Mouse (Mus musculus): ENCODE results near the gene Fcgr3.
"Not testable (repeated sequence)": the region's sequence is repeated elsewhere in the genome, so short reads cannot be mapped to it uniquely, and the experiment has no call there.

Fcgr3 gene

GRCm38 (mm10) chr1:171064491-171065242, at the start of gene Fcgr3:
Fcgr3 (minus strand) TSS chr1:171064935.
- not testable (repeated sequence) for H3K27me3 ChIP-seq (ENCODE audit: control insufficient read depth, insufficient read depth, low read length, poor library complexity, severe bottlenecking)
- DNase-seq (ENCODE audit: low read depth, low spot score), result peak; percentile 60

DNA sequence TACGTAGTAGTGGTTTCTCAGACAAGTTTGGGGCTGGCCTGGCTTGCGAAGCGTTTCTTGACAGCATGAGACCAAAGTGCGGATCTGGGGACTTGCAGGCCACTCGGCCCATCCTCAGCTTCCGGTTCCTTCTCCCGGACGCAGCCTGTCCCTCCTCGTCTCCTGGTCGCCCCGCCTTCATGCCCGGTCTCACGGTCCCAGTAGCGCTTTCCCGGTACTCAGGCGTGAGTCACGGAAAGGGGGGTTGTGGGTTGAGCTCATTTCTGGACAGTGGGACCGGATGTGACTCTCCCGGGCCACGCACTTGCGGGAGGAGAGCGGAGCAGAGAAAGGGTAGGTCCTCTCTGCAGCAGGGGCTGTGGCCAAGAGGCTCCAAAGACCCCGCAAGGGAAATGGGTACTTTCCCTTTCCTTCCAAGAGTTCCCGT, 49.2 kb upstream of the Fcgr3 start, which contains the start of gene Cfap126:
Gene Cfap126, plus strand, starts transcription at position 46 of the 427 bp plus-strand sequence.
- no peaks in the 10 kb centered on the region for H3K36me3 ChIP-seq (ENCODE audit: control insufficient read depth, insufficient read depth, low read length, poor library complexity, severe bottlenecking)
- no peaks in the 10 kb centered on the region for H3K27me3 ChIP-seq (ENCODE audit: control insufficient read depth, insufficient read depth, low read length, poor library complexity, severe bottlenecking)
- DNase-seq (ENCODE audit: low read depth, low spot score), result peak; percentile 57

More at GRCm38 (mm10) chr1:171064491-171065242, at the start of gene Fcgr3:
- not testable (repeated sequence) for H3K36me3 ChIP-seq (ENCODE audit: control insufficient read depth, insufficient read depth, low read length, poor library complexity, severe bottlenecking)

DNA sequence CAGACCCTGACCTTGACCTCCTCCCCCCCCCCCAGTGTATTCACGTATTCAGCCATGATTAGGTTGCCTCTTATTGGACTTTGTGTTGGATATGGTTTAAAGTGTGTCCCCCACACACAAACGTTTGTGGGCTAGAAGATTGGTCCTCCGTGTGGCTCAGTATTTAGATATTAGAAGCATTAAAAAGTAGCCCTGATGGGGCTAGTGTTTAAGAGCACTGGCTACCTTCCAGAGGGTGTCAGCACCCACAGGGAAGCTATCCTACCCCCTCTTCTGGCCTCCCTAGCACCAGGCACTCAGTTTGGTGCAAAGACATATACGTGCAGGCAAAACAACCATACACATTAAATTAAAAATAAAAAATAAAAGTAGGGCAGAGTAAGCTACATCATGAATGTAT, 48.3 kb upstream of the Fcgr3 start:
- H3K36me3 ChIP-seq (ENCODE audit: control insufficient read depth, insufficient read depth, low read length, poor library complexity, severe bottlenecking), result no peaks in the 10 kb centered on the region
- no peak for DNase-seq (ENCODE audit: low read depth, low spot score)
- H3K27me3 ChIP-seq (ENCODE audit: control insufficient read depth, insufficient read depth, low read length, poor library complexity, severe bottlenecking), result no peaks in the 10 kb centered on the region

GRCm38 (mm10) chr1:171111781-171112575, 47.2 kb upstream of the Fcgr3 start:
- peak; percentile 29 for DNase-seq (ENCODE audit: low read depth, low spot score)
- no peaks in the 10 kb centered on the region for H3K36me3 ChIP-seq (ENCODE audit: control insufficient read depth, insufficient read depth, low read length, poor library complexity, severe bottlenecking)
- H3K27me3 ChIP-seq (ENCODE audit: control insufficient read depth, insufficient read depth, low read length, poor library complexity, severe bottlenecking), result no peaks in the 10 kb centered on the region

DNA sequence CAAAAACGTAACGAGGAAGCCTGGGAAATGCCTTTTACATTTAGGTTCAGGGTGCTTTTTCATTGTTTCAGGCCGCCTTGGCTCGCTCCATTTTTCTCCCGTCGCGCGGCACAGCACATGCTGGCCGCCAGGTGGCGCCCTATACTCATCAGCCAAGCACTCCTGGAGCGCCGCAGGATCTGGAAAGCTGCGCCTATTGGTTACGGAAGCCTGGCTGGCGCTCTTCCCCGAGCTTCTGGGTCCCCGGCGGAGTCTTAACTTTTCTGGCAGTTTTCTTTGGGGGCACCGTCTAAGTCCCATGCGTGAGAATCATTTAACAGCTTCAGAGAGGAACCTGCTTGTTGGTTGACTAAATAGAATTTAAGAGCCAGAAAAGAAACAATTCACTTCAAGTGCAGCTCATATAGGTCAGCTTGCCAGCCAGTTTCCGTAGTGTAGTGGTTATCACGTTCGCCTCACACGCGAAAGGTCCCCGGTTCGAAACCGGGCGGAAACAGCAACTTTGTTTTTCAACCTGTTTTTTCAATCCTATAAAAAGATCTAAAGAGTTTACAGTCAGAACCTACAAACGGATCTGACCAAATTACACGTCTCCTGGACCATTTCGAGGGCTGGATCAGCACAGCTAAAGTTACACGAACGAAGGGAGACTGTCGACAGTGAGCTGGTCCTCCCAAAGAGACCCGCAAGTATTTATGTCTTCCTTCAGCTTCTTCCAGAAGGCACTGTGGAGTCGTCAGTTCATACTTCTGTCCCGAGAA, 46.5 kb upstream of the Fcgr3 start:
- no peaks in the 10 kb centered on the region for H3K36me3 ChIP-seq (ENCODE audit: control insufficient read depth, insufficient read depth, low read length, poor library complexity, severe bottlenecking)

GRCm38 (mm10) chr1:171110659-171111019, 45.9 kb upstream of the Fcgr3 start:
- Histone ChIP-seq H3K27me3 (ENCODE audit: control insufficient read depth, insufficient read depth, low read length, poor library complexity, severe bottlenecking) (no peaks in the 10 kb centered on the region), H3K36me3 (ENCODE audit: control insufficient read depth, insufficient read depth, low read length, poor library complexity, severe bottlenecking) (no peaks in the 10 kb centered on the region)
- DNase-seq (ENCODE audit: low read depth, low spot score), result no peak

More for the DNA sequence above, 46.5 kb upstream of the Fcgr3 start:
- H3K27me3 ChIP-seq (ENCODE audit: control insufficient read depth, insufficient read depth, low read length, poor library complexity, severe bottlenecking), result no peaks in the 10 kb centered on the region
- DNase-seq (ENCODE audit: low read depth, low spot score), result peak; percentile 97

GRCm38 (mm10) chr1:171109620-171110019, 44.9 kb upstream of the Fcgr3 start:
- DNase-seq (ENCODE audit: low read depth, low spot score), result no peak
- no peaks in the 10 kb centered on the region for H3K36me3 ChIP-seq (ENCODE audit: control insufficient read depth, insufficient read depth, low read length, poor library complexity, severe bottlenecking)
- H3K27me3 ChIP-seq (ENCODE audit: control insufficient read depth, insufficient read depth, low read length, poor library complexity, severe bottlenecking), result no peaks in the 10 kb centered on the region

- Histone ChIP-seq H3K36me3 (ENCODE audit: control insufficient read depth, insufficient read depth, low read length, poor library complexity, severe bottlenecking) (no peaks in the 10 kb centered on the region), H3K27me3 (ENCODE audit: control insufficient read depth, insufficient read depth, low read length, poor library complexity, severe bottlenecking) (no peaks in the 10 kb centered on the region)
- no peak for DNase-seq (ENCODE audit: low read depth, low spot score)
Measured at GRCm38 (mm10) chr1:171105226-171105625, 40.5 kb upstream of the Fcgr3 start.

- Histone ChIP-seq H3K27me3 (ENCODE audit: control insufficient read depth, insufficient read depth, low read length, poor library complexity, severe bottlenecking) (no peaks in the 10 kb centered on the region), H3K36me3 (ENCODE audit: control insufficient read depth, insufficient read depth, low read length, poor library complexity, severe bottlenecking) (no peaks in the 10 kb centered on the region)
- no peak for DNase-seq (ENCODE audit: low read depth, low spot score)
Measured at GRCm38 (mm10) chr1:171103179-171103840, 38.6 kb upstream of the Fcgr3 start.

DNA sequence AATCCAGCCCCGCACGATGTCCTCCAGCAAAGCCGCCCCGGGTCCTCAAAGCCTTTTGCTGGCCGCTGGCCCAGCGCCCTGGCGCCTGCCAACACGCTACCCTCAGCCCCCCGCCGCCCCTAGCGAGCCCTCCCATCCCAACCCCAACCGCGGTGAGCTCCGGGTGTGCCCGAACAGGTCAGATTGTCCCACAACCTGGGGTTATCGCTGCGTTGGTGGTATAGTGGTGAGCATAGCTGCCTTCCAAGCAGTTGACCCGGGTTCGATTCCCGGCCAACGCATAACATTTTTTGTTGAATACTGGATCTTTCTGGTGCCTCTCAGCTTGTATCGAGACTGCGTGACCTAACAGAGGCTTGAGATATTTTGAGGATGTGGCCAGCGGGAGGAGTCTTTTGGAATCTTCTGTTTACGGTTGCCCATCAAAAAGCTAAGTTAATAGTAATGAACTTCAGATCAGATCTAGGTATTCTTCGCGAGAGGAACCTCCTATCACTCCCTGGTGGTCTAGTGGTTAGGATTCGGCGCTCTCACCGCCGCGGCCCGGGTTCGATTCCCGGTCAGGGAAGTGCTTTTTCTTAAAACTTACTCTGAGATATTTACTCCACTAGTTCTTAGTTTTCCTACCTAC, 37.9 kb upstream of the Fcgr3 start:
- no peaks in the 10 kb centered on the region for H3K36me3 ChIP-seq (ENCODE audit: control insufficient read depth, insufficient read depth, low read length, poor library complexity, severe bottlenecking)

DNA sequence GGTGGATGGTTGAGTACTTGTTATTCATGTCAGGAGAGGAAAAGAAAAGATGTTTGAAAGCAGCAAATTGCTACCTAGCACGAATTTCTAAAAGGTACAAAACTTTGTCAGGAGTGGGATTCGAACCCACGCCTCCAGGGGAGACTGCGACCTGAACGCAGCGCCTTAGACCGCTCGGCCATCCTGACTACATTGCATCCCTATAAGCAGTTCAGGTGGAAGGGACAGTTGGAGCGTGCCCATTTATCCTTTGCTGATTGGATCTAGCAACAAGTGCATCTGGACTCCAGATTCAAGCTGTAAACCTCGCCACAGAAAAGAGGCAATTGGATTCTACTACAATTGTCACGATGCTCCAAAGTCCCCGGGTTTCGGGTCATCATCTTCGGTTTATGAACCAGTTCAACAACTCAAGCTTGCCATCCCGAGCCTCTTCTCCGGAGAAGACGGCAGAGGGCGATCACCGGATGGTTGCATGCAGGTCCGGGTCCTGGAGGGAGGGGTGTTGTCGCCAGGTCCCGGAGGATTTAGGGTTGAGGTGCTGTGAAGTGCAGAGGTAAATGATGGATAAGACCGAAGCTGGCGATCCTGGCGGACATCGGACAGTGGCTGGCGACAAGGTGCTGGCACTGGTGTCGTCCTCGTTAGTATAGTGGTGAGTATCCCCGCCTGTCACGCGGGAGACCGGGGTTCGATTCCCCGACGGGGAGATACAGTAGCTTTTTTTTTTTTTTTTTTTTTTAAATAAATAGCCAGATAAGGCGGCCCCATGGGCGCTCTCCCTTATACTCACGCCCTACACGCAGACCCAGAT, 37.2 kb upstream of the Fcgr3 start:
- H3K27me3 ChIP-seq (ENCODE audit: control insufficient read depth, insufficient read depth, low read length, poor library complexity, severe bottlenecking), result no peaks in the 10 kb centered on the region
- peak; percentile 87 for DNase-seq (ENCODE audit: low read depth, low spot score)
- no peaks in the 10 kb centered on the region for H3K36me3 ChIP-seq (ENCODE audit: control insufficient read depth, insufficient read depth, low read length, poor library complexity, severe bottlenecking)

More for the DNA sequence above, 37.9 kb upstream of the Fcgr3 start:
- H3K27me3 ChIP-seq (ENCODE audit: control insufficient read depth, insufficient read depth, low read length, poor library complexity, severe bottlenecking), result no peaks in the 10 kb centered on the region
- peak; percentile 88 for DNase-seq (ENCODE audit: low read depth, low spot score)

- DNase-seq (ENCODE audit: low read depth, low spot score), result no peak
- no peaks in the 10 kb centered on the region for H3K36me3 ChIP-seq (ENCODE audit: control insufficient read depth, insufficient read depth, low read length, poor library complexity, severe bottlenecking)
- H3K27me3 ChIP-seq (ENCODE audit: control insufficient read depth, insufficient read depth, low read length, poor library complexity, severe bottlenecking), result no peaks in the 10 kb centered on the region
Measured at GRCm38 (mm10) chr1:171101033-171101432, 36.3 kb upstream of the Fcgr3 start.

DNA sequence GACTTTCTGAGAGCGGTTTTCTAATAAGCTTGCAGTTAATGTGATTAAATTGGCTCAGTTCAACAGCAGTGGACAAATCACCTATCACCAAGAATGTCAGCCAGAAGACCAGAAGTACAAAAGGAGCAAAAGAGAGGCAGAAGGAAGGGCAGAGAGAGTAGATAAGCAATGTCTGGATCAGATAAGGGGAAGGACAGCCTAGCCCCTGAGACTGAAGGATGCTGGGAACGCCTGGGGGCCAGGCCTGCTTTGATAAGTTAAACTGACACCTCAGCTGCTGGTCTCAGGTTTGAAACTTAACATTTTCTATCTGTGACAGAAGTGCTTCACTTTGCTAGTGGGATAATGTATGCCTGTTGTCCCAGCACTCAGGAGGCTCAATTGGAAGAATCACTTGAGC, 32.9 kb upstream of the Fcgr3 start:
- H3K27me3 ChIP-seq (ENCODE audit: control insufficient read depth, insufficient read depth, low read length, poor library complexity, severe bottlenecking), result no peaks in the 10 kb centered on the region
- no peaks in the 10 kb centered on the region for H3K36me3 ChIP-seq (ENCODE audit: control insufficient read depth, insufficient read depth, low read length, poor library complexity, severe bottlenecking)
- no peak for DNase-seq (ENCODE audit: low read depth, low spot score)

Measured in splenic B cell, adult 2 months (primary cell).